Mouse (Mus musculus) R1 (cell line): ENCODE results near the gene Dock11.

Source experiments
- DNase-seq: peaks from one replicate; pipeline ENCODE4 v3.0.0-alpha.2; 2018; ENCODE audit warnings: low read depth, low spot score

Gene Dock11

DNA sequence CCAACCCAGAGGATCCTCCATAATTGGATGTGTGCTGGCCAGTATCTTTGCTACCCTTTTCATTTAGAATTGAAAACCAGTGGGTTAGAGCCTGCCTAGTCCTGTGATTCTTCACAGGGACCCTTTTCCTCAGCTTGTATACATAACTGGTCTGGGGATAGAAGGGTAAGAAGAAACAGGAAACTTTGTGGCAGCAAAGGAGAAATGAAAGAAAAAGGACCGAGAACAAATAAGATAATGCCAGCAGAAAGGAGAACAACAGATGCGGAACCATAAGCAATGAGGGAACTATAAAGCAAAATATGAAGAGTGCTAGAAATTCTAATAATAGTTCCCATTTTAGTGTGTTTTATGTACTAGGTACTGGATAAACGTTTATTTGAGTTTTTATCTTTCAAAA is 212.7 kb downstream of the Dock11 start:
- no peak for DNase-seq

DNA sequence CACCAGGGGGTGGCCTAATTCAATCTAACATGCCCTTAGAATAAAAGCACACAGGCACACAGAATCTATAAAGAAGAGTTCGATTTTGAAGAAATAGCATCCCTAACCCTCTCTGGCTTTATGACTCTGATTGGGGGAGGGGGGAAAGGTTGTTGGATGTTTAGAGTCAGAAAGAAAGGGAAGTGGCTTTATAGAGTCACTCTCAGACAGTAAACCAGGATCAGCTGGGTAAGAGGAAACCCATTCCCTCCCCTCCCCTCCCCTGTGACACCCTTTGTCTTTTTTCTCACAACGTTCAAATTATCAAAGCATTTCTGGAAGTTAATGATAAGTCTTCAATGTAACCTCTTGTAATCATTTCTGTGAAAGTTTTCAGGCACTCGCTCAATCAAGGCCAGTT is 220.0 kb downstream of the Dock11 start:
- no peak for DNase-seq

DNA sequence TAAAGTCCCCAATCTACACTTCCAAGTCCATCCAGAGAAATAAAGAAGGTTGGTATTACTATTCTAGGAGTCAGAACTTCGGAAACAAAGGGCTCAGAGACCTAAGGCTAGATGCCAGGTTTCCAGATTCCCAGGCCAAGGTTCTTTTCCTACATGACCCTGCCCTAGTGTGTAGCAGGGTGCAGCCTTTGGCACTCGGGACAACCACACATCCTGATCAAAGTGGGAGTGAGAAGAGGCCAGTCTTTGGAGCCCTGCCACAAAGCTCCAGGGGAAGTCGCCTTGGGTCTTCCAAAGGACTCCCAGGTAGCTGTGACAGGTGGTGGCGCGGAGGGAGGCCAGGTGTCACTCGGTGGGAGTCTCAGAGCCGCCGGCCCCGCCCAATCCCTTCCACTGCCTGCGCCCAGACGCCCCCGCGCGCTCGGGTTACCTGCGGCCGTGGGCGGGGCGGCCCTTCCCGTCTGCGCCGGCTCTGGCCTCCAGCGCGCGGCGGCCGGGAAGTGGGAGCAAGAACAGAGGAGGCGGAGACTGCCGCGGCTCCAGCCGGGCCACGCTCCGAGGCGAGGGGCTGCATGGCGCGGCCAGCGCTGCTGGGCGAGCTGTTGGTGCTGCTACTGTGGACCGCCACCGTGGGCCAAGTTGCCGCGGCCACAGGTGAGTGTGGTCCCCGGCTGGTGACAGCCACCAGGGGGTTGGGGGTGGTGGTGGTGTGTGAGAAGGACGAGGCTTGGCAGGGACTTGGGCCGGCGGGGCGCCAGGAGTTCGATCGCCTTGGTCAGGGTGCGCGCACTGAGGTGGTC is 223.2 kb downstream of the Dock11 start, which contains the start of gene Il13ra1:
Gene Il13ra1, plus strand, starts transcription at position 489 of the 800 bp plus-strand sequence.
- DNase-seq = peak; percentile 46

DNA sequence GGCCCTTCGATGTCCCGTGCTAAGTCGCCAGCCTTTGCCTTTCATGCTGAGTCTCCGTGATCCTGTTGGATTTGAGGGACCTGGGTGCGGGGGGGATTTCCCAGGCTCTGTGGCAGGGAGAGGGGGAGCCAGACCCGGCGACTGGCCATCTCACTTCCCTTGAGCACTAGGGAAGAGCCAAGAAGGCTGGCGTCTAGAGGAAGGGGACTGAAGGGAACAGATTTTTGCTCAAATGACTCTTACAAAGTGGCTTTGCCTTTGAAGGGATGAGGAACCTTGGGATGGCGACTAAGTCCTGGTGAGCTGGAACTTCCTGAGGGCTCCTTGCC is 223.8 kb downstream of the Dock11 start:
- no peak for DNase-seq

DNA sequence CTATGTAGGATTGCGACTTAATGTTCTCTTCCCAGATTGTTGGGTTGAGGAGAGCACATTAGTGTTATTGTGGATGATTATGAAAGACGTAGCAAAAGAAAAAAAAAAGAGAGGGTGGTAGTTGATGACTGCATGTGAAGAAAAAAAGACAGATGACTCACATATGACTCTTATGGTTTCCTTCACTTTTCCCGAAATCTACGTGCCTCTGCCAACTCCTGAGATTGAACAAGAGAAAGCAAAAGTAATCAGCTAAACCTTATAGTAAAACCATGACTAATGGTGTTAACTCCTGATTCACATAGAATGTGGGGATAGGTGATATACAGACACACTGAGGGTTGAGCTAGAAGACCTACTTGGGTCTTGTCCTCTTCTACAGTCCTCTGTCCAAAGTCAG is 226.5 kb downstream of the Dock11 start:
- no peak for DNase-seq
